Mouse (Mus musculus) heart, embryonic 12.5 days (tissue): ENCODE data around the gene Ebf1. TPM values are rescaled to one million over a fixed set of nuclear protein-coding genes. Genes with fewer than 3 reads are reported as not detected.

ENCODE experiments used
- ATAC-seq: fragments of 200-750 bp; cut with Nextera tagmentation; 2 replicates; pipeline ENCODE4 v1.8.0; 2017; ENCODE audit warnings: moderate TSS enrichment, moderate library complexity; ENCODE audit not compliant: insufficient number of reproducible peaks, low FRiP score
- H3K27ac ChIP-seq: fragments of 300-500 bp; sonication (generic); 2 replicates; pipeline ENCODE4 v1.5.1; 2016; ENCODE audit warnings: mild to moderate bottlenecking, moderate library complexity; ENCODE audit not compliant: poor library complexity, severe bottlenecking
- H3K27me3 ChIP-seq: fragments of 300-500 bp; sonication (generic); replicated peaks from 2 replicates; pipeline ENCODE4 v1.6.1; 2016; ENCODE audit warnings: mild to moderate bottlenecking, moderate library complexity
- H3K36me3 ChIP-seq: fragments of 300-500 bp; sonication (generic); 2 replicates; pipeline ENCODE4 v1.6.1; 2016; ENCODE audit warnings: mild to moderate bottlenecking, moderate library complexity
- H3K4me1 ChIP-seq: fragments of 300-500 bp; sonication (generic); replicated peaks from 2 replicates; pipeline ENCODE4 v1.6.1; 2016; ENCODE audit warnings: mild to moderate bottlenecking
- H3K4me2 ChIP-seq: fragments of 300-500 bp; sonication (generic); 2 replicates; pipeline ENCODE4 v1.6.1; 2016; ENCODE audit warnings: mild to moderate bottlenecking, moderate library complexity
- H3K4me3 ChIP-seq: fragments of 300-500 bp; sonication (generic); 2 replicates; pipeline ENCODE4 v1.5.1; 2016; ENCODE audit warnings: mild to moderate bottlenecking
- H3K9ac ChIP-seq: fragments of 300-500 bp; sonication (generic); 2 replicates; pipeline ENCODE4 v1.6.1; 2016; ENCODE audit warnings: mild to moderate bottlenecking, moderate library complexity
- H3K9me3 ChIP-seq: fragments of 300-500 bp; sonication (generic); replicated peaks from 2 replicates; pipeline ENCODE4 v1.6.1; 2016; ENCODE audit warnings: mild to moderate bottlenecking, moderate library complexity
- WGBS: fragments of 180-500 bp; shearing (Covaris S2); methylation state at CpG from one replicate; pipeline ENCODE4 v1.1.7; 2016; 5-methylcytosine and 5-hydroxymethylcytosine counted together
- polyA plus RNA-seq: library from polyadenylated mRNA; unstranded; fragments of >200 nt; fragmentation: Nextera tagmentation; extraction: Ambion mirVana; gene quantifications from 2 replicates; pipeline ENCODE4 v1.2.1, GENCODE M21; 2016

Ebf1 gene
- polyA plus RNA-seq, 1 experiment from 2014 or later, result 13.9 TPM

DNA sequence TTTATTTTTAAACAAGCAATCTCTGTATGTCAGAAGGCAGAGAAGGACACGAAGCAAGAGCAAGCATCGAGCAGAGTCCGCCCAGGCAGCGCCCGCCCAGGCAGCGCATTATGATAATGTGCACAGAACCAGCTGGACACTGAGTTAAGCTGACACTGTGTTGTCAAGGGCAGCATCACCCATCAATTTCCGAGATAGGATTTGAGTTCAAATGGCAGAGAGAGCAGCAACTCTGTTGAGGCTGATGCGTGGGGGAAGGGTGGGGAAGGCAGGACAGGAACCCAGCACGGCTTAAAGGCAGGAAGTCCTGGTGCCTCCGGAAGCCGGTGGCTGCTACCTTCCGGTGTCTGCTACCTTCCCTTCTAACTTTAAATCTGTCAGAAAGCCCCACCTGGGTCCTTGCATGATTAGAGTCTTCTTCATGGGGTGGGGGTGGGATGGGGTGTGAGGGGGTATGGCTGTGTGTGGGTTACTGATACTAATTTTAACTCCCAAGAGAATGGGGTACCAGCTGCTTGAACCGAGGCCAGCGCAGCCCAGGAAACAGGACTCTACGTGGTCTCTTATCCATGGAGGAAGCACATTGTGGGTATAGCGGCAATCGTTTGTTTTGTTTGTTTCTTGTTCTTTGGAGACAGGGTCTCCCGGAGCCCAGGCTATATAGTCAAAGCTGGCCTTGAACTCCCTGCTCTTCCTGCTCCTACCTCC, 275.9 kb downstream of the Ebf1 start:
- WGBS, result 51% methylated on average over 18 of the region's 18 CpGs
- Histone ChIP-seq H3K27me3 (no peaks in the 10 kb centered on the region), H3K4me1 (peaks cover 8% of the 10 kb centered on the region; the same call in 1 of the 2 replicates), H3K4me3 (no peak overlapping the region), H3K9me3 (no peaks in the 10 kb centered on the region), H3K9ac (no peak overlapping the region), H3K36me3 (no peaks in the 10 kb centered on the region), H3K4me2 (no peak overlapping the region; the same call in 1 of the 2 replicates), H3K27ac (0 out of 2 replicates have a peak overlapping the region, but pooled peaks have one; percentile 15)
- ATAC-seq, result no peak

DNA sequence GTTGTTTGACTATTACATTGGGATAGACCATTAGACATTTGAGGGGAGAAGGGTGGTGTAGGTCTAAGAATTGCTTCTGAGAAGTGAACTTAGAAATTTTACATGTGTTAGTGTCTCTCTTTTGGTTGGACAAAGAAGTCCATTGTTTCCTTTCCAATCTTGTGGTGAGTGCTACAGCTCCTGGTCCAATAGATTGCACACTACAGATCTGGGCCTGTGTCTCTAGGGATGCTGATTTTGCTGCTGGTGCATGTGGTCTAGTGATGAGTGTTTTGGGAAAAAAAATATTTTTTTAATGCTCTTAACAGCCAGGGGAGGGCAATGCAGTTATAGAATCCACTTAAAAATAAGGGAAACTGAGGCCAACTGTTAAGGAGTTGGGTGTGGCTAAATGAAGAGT, 276.9 kb downstream of the Ebf1 start:
- no peak overlapping the region for H3K27ac ChIP-seq
- H3K4me1 ChIP-seq, result peaks cover 8% of the 10 kb centered on the region; the same call in 1 of the 2 replicates
- H3K4me3 ChIP-seq, result no peak overlapping the region
- no peak for ATAC-seq
- no peak overlapping the region for H3K9ac ChIP-seq
- no peak overlapping the region for H3K4me2 ChIP-seq
- no peaks in the 10 kb centered on the region for H3K36me3 ChIP-seq
- H3K9me3 ChIP-seq, result no peaks in the 10 kb centered on the region
- no peaks in the 10 kb centered on the region for H3K27me3 ChIP-seq

GRCm38 (mm10) chr11:44894798-44895197, 277.7 kb downstream of the Ebf1 start:
- ATAC-seq, result no peak
- Histone ChIP-seq H3K27me3 (no peaks in the 10 kb centered on the region), H3K27ac (no peak overlapping the region), H3K4me2 (no peak overlapping the region), H3K9me3 (no peaks in the 10 kb centered on the region), H3K4me3 (no peak overlapping the region), H3K4me1 (peaks cover 8% of the 10 kb centered on the region; the same call in 1 of the 2 replicates), H3K36me3 (no peaks in the 10 kb centered on the region), H3K9ac (no peak overlapping the region)
- WGBS, result 82% methylated on average over 4 of the region's 4 CpGs

- Histone ChIP-seq H3K9ac (no peak overlapping the region), H3K9me3 (no peaks in the 10 kb centered on the region), H3K27ac (peak overlapping the region; percentile 84; the same call in 1 of the 2 replicates), H3K4me3 (no peak overlapping the region), H3K4me2 (no peak overlapping the region), H3K36me3 (no peaks in the 10 kb centered on the region), H3K27me3 (no peaks in the 10 kb centered on the region), H3K4me1 (peaks cover 8% of the 10 kb centered on the region; the same call in 1 of the 2 replicates)
- WGBS, result 70% methylated on average over 1 of the region's 1 CpGs
- no peak for ATAC-seq
Measured at GRCm38 (mm10) chr11:44895893-44896292, 278.8 kb downstream of the Ebf1 start.

- Histone ChIP-seq H3K27me3 (no peaks in the 10 kb centered on the region), H3K36me3 (no peaks in the 10 kb centered on the region), H3K4me2 (peak overlapping the region; percentile 23; the same call in 1 of the 2 replicates), H3K4me3 (no peak overlapping the region), H3K9me3 (no peaks in the 10 kb centered on the region), H3K27ac (peak overlapping the region; percentile 84), H3K4me1 (peaks cover 15% of the 10 kb centered on the region), H3K9ac (no peak overlapping the region)
- ATAC-seq, result peak; percentile 82
- WGBS, result 35% methylated on average over 10 of the region's 10 CpGs
Measured at GRCm38 (mm10) chr11:44897140-44897665, 280.1 kb downstream of the Ebf1 start.

DNA sequence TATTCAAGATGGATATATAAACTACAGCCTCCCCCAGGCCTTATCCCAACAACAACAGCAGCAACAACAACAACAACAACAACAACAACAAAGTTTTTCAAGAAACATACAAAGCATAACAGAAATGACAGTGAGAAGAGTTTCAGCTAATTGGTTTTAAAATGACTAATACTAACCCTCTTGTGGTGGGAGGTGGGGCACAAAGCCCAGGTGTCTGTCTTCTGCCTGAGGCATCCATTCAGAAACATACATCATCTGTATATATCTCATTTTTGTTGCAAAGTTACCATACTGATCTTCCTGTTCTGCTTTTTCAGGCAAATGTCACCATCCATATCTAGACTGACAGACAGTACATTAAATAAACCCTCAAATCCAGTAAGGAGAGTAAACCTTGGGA, 282.4 kb downstream of the Ebf1 start:
- Histone ChIP-seq H3K27ac (no peak overlapping the region), H3K36me3 (no peaks in the 10 kb centered on the region), H3K9ac (no peak overlapping the region), H3K4me3 (no peak overlapping the region), H3K27me3 (no peaks in the 10 kb centered on the region), H3K9me3 (no peaks in the 10 kb centered on the region), H3K4me1 (peaks cover 16% of the 10 kb centered on the region), H3K4me2 (no peak overlapping the region)
- ATAC-seq, result no peak

DNA sequence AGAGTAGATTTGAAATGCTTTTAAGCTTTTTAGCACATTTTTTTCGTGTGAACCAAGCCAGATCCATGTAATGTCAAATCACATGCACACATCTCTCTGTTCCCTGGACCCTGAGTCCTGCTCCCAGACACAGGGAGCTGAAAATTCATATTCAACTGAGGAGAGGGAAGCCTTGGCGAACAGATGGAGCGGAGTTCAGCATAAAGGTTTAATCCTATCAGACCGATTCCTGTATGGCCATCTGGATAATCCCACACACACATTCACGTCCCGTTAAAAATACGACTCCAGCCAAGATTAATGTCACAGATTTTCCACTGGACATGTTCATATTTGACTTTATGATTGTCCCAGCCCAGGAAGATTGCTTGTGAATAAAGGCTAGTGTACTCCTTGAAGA, 282.8 kb downstream of the Ebf1 start:
- ATAC-seq, result no peak
- Histone ChIP-seq H3K4me3 (no peak overlapping the region), H3K9me3 (no peaks in the 10 kb centered on the region), H3K4me2 (no peak overlapping the region), H3K27me3 (no peaks in the 10 kb centered on the region), H3K27ac (no peak overlapping the region), H3K4me1 (peaks cover 16% of the 10 kb centered on the region), H3K36me3 (no peaks in the 10 kb centered on the region), H3K9ac (no peak overlapping the region)
- WGBS, result 71% methylated on average over 7 of the region's 7 CpGs

DNA sequence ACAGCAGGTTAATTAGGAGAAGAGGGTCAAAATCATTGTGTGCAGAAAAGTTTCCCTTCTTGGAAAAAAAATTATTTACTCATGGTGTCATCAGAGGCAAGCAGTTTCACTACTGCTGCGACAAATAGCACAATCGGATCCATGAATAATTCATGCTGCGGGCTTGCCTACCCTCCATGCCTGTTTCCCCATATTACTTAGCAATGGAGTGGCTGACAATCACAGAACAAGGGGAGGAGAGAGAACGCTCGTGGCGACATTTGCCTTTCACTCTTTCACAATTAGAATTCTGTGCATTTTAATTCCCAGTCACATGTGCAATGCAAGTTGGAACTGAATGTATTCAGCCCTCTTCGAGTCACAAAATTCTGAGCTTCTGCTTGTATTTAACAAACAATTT, 283.4 kb downstream of the Ebf1 start:
- no peaks in the 10 kb centered on the region for H3K36me3 ChIP-seq
- WGBS, result 80% methylated on average over 7 of the region's 7 CpGs

DNA sequence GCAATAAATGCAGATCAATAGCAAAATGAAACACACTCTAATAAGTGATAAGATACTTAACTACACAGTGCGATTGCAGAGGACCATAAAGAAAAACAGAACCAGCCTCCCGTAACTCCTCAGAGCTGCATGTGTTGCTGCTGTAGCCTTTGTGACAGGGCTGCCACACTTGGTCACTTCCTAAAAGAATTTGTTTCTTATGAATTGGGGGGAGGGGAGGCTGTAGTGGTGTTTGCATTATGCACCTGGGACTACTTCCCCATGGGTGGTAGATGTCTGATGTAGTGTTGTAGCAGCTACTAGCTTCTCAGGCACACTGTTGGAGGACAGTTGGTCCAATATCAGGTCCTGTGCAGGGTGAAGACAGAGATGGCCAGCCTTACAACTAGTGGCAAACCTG, 284.6 kb downstream of the Ebf1 start:
- H3K4me2 ChIP-seq, result no peak overlapping the region
- no peak overlapping the region for H3K4me3 ChIP-seq
- H3K9ac ChIP-seq, result no peak overlapping the region
- 67% methylated on average over 2 of the region's 2 CpGs for WGBS
- no peak overlapping the region for H3K27ac ChIP-seq
- peaks cover 16% of the 10 kb centered on the region for H3K4me1 ChIP-seq
- no peaks in the 10 kb centered on the region for H3K27me3 ChIP-seq
- ATAC-seq, result no peak
- H3K9me3 ChIP-seq, result no peaks in the 10 kb centered on the region
- no peaks in the 10 kb centered on the region for H3K36me3 ChIP-seq

More for the DNA sequence above, 283.4 kb downstream of the Ebf1 start:
- ATAC-seq, result no peak
- H3K4me1 ChIP-seq, result peaks cover 16% of the 10 kb centered on the region
- no peak overlapping the region for H3K4me2 ChIP-seq
- H3K9me3 ChIP-seq, result no peaks in the 10 kb centered on the region
- no peak overlapping the region for H3K9ac ChIP-seq
- no peak overlapping the region for H3K4me3 ChIP-seq
- H3K27me3 ChIP-seq, result no peaks in the 10 kb centered on the region
- no peak overlapping the region for H3K27ac ChIP-seq

DNA sequence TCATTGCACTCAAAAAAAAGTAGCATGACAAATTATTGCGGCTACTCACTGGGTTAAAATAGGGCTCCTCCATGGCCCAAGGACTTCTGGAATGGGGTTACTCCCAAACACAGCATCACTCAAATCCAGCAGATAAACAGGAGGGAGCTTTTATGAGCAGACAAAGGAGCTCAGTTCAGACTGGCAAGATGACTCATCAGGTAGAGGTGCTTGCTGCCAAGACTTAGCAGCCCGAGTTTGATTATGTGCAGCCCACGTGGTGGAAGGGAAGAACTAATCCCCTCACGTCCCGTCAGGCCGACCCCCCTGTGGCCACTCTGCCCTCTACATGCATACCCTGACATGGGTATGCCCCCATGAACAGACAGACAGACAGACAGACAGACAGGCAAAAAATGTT, 285.0 kb downstream of the Ebf1 start:
- WGBS, result 40% methylated on average over 6 of the region's 6 CpGs
- Histone ChIP-seq H3K4me3 (no peak overlapping the region), H3K36me3 (no peaks in the 10 kb centered on the region), H3K27ac (no peak overlapping the region), H3K27me3 (no peaks in the 10 kb centered on the region), H3K9me3 (no peaks in the 10 kb centered on the region), H3K4me2 (no peak overlapping the region), H3K9ac (no peak overlapping the region), H3K4me1 (peaks cover 15% of the 10 kb centered on the region)
- no peak for ATAC-seq

GRCm38 (mm10) chr11:44904121-44904520, 287.0 kb downstream of the Ebf1 start:
- H3K9ac ChIP-seq, result no peak overlapping the region
- H3K36me3 ChIP-seq, result no peaks in the 10 kb centered on the region
- H3K9me3 ChIP-seq, result no peaks in the 10 kb centered on the region
- 81% methylated on average over 9 of the region's 9 CpGs for WGBS
- H3K27ac ChIP-seq, result no peak overlapping the region
- H3K4me1 ChIP-seq, result peaks cover 8% of the 10 kb centered on the region
- ATAC-seq, result no peak
- no peak overlapping the region for H3K4me3 ChIP-seq
- H3K4me2 ChIP-seq, result no peak overlapping the region
- H3K27me3 ChIP-seq, result no peaks in the 10 kb centered on the region

DNA sequence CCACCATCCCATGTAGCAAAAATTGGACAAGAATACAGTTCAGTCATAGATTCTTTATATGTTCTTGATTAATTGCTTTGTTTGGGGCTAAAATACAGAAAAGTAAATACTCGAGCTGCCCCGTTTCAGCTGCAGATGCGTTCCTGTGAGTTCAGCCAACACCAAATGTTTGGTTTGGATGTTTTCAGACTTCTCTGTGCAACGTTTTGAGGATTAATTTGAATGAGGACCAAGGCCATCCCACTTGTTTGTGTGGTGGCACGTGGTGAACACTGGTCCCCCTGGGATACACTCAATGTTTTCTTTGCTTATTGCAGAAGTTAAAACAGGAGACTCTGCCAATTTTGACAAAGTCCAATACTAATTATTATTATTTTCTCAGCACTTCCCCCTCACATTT, 289.3 kb downstream of the Ebf1 start:
- H3K9me3 ChIP-seq, result no peaks in the 10 kb centered on the region
- peaks cover 14% of the 10 kb centered on the region for H3K4me1 ChIP-seq
- no peaks in the 10 kb centered on the region for H3K36me3 ChIP-seq
- WGBS, result 68% methylated on average over 5 of the region's 5 CpGs
- H3K27me3 ChIP-seq, result no peaks in the 10 kb centered on the region
- H3K9ac ChIP-seq, result no peak overlapping the region
- no peak overlapping the region for H3K27ac ChIP-seq
- H3K4me3 ChIP-seq, result no peak overlapping the region
- no peak for ATAC-seq
- H3K4me2 ChIP-seq, result no peak overlapping the region
